Mouse (Mus musculus) neural tube, embryonic 10.5 days (tissue): ENCODE measurements around the gene Gpm6b.
A peak's percentile ranks its signal among the peaks of the same experiment; 100 is the strongest.

Experiments
- DNase-seq: peaks from one replicate; pipeline ENCODE4 v3.0.0-alpha.2; 2017; ENCODE audit warnings: low spot score; ENCODE audit errors: extremely low spot score

The Gpm6b gene

GRCm38 (mm10) chrX:166238831-166239460 is at the start of gene Gpm6b:
Gpm6b (plus strand) TSS chrX:166238911.
- peak; percentile 41 for DNase-seq

GRCm38 (mm10) chrX:166196327-166196726 is 42.4 kb upstream of the Gpm6b start:
- DNase-seq: no peak

DNA sequence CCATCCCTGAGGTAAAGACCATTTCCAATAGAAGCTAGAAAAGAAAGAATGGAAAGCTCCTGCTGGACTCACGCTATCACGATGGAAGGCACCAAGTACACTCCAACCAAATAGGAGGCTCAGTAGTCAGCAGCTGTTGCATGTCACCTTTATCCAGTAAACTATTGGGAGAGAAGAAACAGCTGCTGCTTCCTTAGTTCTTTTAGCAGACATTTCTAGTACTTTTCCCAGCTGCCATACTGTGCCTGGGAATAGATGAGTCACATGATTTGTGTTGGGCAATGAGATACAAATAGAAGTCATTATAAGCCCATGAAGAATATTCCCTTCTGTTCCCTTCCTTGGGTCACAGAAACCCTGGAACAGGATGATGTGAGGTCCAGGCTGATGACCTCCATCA is 40.4 kb upstream of the Gpm6b start:
- no peak for DNase-seq

DNA sequence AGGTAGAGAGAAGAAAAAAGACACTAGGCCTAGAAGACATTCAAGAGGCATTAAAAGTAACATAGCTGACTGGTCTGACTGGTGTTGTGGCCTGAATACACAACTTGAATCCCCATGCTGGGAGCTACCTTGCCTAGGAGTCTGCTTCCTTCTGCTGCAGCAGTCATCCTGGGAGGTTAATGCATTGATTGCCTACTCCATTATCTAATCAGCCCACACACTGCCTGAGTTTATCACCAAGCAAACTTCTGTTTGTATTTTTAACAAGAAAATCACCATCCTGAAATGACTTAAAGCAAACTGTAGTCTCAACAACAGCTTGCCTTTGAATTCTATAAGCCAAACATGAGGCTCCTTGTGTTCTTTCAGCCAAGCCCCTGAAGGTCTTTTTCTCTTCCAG is 38.9 kb upstream of the Gpm6b start:
- no peak for DNase-seq

DNA sequence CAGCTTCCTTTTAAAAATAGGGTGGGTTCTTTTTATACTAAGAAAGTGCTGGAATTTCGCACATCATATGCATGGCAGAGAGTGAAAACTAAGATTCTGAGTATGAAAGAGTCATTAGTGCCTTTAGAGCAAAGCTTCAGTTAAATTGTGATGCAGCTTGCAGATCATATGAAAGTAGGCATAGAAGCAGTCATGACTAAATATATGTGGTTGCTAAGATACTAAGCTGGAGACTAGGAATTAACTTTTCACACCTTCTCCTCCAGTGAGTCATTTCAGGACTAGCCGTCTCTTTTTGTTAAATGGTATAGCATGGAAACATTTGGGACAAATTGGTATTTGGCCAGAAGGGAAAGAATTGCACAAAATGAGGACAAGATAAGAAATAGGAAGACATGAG is 24.1 kb upstream of the Gpm6b start:
- DNase-seq: no peak

GRCm38 (mm10) chrX:166216248-166216647 is 22.5 kb upstream of the Gpm6b start:
- no peak for DNase-seq

GRCm38 (mm10) chrX:166216720-166217119 is 22.0 kb upstream of the Gpm6b start:
- no peak for DNase-seq

- DNase-seq: no peak
Observed at GRCm38 (mm10) chrX:166219331-166219730, 19.4 kb upstream of the Gpm6b start.

DNA sequence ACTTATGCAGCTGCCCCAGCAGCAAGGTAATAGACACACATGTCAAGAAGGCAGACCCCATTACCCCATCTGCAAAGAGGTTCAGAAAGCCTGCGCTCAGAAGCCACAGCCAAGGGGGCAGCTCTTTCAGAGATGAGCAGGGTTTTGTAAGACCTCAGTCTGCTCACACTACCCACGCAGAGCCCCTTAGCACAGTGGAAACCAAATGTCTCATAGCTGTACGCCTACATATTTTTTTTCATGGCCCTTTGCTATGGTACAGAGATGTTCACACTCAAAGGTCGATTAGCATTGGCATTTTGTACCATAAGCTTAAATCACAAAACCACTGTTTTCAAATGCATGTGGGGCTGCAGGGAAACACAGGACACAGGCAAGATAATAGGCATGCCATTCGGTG is 11.9 kb upstream of the Gpm6b start:
- DNase-seq: no peak

GRCm38 (mm10) chrX:166229750-166230149 is 9.0 kb upstream of the Gpm6b start:
- DNase-seq: no peak

DNA sequence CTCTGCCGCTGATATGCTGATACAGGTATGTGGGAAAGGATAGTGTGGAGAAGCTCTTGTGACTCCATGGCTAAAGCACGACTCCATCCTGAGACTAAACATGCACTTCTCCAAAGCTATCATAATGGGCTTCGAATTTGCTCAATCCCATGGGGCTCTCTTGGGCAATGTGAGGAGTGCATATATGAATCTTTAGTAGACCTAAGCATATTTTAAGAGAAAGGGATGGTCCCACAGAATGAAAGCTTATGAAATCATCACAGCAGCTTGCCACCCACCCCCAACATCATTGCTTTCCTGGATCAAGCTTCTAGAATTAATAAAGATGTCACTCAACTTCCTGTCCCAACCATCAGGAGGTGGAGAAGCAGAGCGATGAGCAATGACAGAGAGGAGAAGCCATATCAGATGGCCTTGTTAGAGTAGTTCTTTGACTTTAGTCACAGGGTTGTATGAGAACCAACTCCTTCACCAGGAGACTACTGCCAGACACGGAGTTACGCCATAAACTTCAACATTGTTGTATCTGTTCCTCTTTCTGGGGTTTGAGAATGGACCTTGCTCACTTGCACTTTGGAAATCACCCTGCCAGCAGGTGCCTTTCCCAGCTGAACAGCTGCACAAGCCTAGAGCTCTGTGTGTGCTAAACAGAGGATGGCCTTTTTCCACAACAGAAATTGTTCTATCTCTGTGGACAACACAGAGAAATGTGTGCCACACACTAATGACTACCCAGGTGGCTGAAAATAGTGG is 8.0 kb upstream of the Gpm6b start:
- DNase-seq: no peak

DNA sequence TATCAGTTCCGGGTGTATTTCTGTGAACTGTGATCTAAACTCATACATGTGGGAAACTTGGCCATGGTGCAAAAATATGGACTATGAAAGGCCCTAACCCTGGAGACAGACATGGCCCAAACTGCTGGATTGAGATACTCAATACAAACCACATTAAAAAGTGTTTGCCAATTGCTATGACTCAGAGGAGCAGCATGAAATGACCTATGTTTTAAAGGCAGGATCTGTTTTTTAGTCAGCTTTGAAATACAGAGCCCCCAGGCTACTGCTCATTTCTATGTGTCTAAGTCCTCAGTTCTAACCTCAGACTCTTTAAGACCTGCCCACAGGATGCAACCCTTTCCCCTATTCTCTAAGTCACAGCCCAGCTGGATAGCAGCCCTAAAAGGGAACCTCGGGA is 2.6 kb upstream of the Gpm6b start:
- DNase-seq: no peak

- DNase-seq: peak; percentile 41
Observed at GRCm38 (mm10) chrX:166239520-166239919, 809 bp downstream of the Gpm6b start.

DNA sequence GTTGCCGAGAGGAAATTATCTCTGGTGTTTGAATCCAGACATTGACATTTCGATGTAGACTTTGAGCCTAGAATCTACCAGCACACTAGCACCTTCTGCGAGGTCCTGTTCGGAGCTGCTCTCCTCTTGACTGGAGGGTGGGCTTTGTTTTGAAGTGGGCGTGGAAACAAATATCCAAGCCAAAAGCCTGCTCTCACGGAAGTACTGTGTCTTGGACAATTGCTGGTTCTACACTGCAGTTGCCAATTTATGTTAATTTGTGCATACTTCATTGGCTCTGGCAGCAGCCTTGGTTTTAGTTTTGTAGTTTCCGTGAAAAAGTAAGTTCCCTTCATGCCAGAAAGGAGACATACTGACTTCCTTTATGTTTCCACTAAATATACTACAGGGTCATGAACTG is 2.0 kb downstream of the Gpm6b start:
- no peak for DNase-seq

DNA sequence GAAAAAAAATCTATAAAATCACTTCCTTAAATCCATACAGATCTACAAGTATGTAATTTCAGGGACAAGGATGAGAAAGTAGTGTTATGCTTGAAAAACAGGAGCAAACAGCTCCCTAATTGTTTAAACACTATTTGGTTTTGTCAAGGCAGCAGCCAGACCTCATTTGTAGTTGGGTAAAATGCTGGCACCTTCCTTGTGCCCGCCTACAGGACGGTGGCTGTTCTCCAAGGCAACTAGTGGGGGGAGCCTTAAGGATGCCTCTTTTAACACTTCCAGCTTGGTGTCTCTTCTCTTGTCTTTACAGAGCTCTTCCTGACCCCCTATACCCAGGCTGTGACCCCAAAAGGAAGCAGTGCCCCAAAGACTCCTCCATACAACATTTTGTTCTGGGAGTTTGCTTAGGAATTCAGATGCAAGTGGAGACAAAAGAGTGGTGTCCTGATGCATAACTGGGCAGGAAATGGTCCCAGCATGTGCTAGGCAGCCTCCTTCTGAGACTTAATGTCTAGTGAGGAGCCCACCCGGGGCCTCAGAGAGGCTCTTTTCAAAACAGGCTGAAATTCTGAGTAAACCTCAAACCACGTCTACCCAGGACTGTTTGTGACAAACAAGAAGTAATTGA is 4.7 kb downstream of the Gpm6b start:
- DNase-seq: no peak

DNA sequence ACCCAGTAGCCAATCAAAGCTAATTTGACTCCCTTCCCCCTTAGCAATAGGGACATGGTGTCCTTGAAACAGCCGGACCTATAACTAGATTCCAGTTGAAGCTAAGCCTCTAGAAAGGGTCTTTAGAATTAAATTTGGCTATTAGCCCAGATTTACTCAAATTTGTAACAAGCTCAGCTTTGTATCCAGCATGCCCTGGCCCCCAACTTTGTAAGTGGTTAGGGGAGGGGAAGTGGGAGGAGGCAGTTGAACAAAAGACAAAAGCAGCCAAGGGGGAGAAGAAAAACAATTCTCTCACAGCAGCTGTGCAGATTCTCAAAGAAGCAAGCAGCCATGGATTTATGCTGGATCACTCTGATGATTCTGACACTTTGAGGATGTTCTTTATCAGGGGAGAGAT is 32.8 kb downstream of the Gpm6b start:
- DNase-seq: no peak

GRCm38 (mm10) chrX:166272646-166273045 is 33.9 kb downstream of the Gpm6b start:
- DNase-seq: no peak

- DNase-seq: no peak
Observed at GRCm38 (mm10) chrX:166279861-166280260, 41.1 kb downstream of the Gpm6b start.

DNA sequence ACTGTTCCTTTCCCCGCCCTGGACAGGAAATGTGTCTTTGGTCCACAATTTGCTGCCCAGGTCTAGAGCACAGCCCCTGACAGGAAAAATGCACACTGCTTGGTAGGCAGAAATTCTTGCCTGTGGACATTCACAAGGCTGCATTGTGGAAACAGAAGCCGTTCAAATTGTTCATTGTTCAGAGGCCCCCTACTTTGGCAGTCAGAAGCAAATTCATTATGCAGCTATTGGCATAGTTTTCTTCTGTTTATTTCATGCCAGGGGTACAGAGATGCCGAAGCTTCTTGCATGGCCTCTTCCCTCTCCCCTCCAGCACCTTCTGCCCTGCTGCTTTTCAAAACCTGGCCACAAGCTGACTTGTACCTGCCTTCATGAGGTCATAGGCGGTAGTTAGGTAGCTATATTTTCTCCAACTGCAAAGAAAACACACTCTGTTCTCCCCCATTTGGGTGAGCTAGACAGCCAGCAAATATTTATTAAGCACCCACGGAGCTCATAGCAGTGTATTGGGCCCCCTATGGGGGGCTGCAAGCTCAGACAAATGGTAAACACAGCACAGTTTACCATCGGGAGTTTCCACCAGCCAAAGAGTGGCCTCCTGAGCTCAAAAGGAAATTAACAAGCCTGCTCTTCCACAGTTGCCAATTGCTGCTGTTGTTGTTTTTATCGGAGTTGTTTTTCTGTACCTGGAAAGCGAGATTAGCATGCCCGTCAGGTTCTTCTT is 48.2 kb downstream of the Gpm6b start:
- DNase-seq: no peak

- no peak for DNase-seq
Observed at GRCm38 (mm10) chrX:166291266-166291665, 52.6 kb downstream of the Gpm6b start.

GRCm38 (mm10) chrX:166293465-166293864 is 54.8 kb downstream of the Gpm6b start:
- no peak for DNase-seq

GRCm38 (mm10) chrX:166302791-166303190 is 64.1 kb downstream of the Gpm6b start:
- no peak for DNase-seq
